Mouse (Mus musculus) spleen, postnatal 10 days (tissue): ENCODE measurements around the gene Sept6.
A peak's percentile ranks its signal among the peaks of the same experiment; 100 is the strongest.

Experiments used
- DNase-seq, 2 experiments: peaks; one replicate each; pipeline ENCODE4 v3.0.0; 2021 to 2022; ENCODE audit warnings: low spot score in 2 of 2

Sept6 gene

GRCm38 (mm10) chrX:36991694-36992093 lies at the start of gene Sept6:
TSS of gene Sept6 (minus strand) at chrX:36991794.
- DNase-seq: no peak

- DNase-seq: no peak
Observed at GRCm38 (mm10) chrX:37028378-37028777, 36.8 kb upstream of the Sept6 start.

GRCm38 (mm10) chrX:37023652-37024309 lies 32.2 kb upstream of the Sept6 start:
- no peak for DNase-seq

- peak; percentile 47 to 76 for DNase-seq
Observed at GRCm38 (mm10) chrX:37022690-37023089, 31.1 kb upstream of the Sept6 start.

- no peak for DNase-seq
Observed at GRCm38 (mm10) chrX:37019045-37019444, 27.5 kb upstream of the Sept6 start.

GRCm38 (mm10) chrX:37018150-37018654 lies 26.6 kb upstream of the Sept6 start:
- no peak for DNase-seq

- DNase-seq: no peak
Observed at GRCm38 (mm10) chrX:37013870-37014269, 22.3 kb upstream of the Sept6 start.

GRCm38 (mm10) chrX:36991039-36991438 lies 555 bp downstream of the Sept6 start:
- DNase-seq: peak in 1 of 2 experiments; percentile 56

- no peak for DNase-seq
Observed at GRCm38 (mm10) chrX:36989752-36990404, 1.7 kb downstream of the Sept6 start.

GRCm38 (mm10) chrX:36989234-36989751 lies 2.3 kb downstream of the Sept6 start:
- DNase-seq: peak; percentile 44 to 74

GRCm38 (mm10) chrX:36988754-36989153 lies 2.8 kb downstream of the Sept6 start:
- peak in 1 of 2 experiments; percentile 29 for DNase-seq

- DNase-seq: no peak
Observed at GRCm38 (mm10) chrX:36987851-36988250, 3.7 kb downstream of the Sept6 start.

- no peak for DNase-seq
Observed at GRCm38 (mm10) chrX:36985041-36985440, 6.6 kb downstream of the Sept6 start.

- DNase-seq: peak in 1 of 2 experiments; percentile 26
Observed at GRCm38 (mm10) chrX:36983654-36984311, 7.8 kb downstream of the Sept6 start.

GRCm38 (mm10) chrX:36982892-36983653 lies 8.5 kb downstream of the Sept6 start:
- DNase-seq: peak in 1 of 2 experiments; percentile 19

GRCm38 (mm10) chrX:36980563-36981187 lies 10.9 kb downstream of the Sept6 start:
- DNase-seq: peak in 1 of 2 experiments; percentile 51

GRCm38 (mm10) chrX:36977863-36978262 lies 13.7 kb downstream of the Sept6 start:
- no peak for DNase-seq

GRCm38 (mm10) chrX:36976980-36977379 lies 14.6 kb downstream of the Sept6 start:
- no peak for DNase-seq

GRCm38 (mm10) chrX:36976272-36976671 lies 15.3 kb downstream of the Sept6 start:
- DNase-seq: no peak

GRCm38 (mm10) chrX:36974905-36975304 lies 16.7 kb downstream of the Sept6 start:
- DNase-seq: no peak

- no peak for DNase-seq
Observed at GRCm38 (mm10) chrX:36972951-36973471, 18.6 kb downstream of the Sept6 start.
